Mouse (Mus musculus): Measurements from ENCODE around the gene Pacsin2.

DNA sequence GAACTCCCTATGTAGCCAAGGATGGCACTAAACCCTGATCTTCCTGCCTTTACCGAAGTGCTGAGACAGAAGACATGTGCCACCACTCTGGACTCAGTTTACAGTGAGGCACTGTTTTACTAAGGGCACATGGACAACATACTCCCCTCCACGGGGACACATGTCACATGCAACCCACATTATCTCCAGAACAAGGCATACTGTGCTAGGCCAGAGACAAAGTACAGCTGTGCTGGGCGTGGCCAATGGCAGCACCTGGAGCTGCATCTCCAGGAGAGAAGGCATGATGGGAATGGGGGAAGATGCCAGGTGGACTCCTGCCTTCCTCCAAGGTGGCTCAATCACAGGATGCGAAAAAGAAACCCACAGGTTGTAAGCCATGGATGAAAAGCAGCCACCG, 135.5 kb downstream of the Pacsin2 start:
- TF ChIP-seq CTCF (IDR thresholded peaks at IDR 0.05; ENCODE audit: low read depth, low read length) (no peak), POLR2A (IDR thresholded peaks at IDR 0.05; ENCODE audit: extremely low read depth, insufficient read depth, low read length) (no peak)
